Mouse (Mus musculus): ENCODE results near the gene Gm15319. TPM values are rescaled to one million over a fixed set of nuclear protein-coding genes. Genes with fewer than 3 reads are reported as not detected.
"Not testable (repeated sequence)": the region's sequence is repeated elsewhere in the genome, so short reads cannot be mapped to it uniquely, and the experiment has no call there.

Gene Gm15319
- polyA plus RNA-seq, 1 experiment from 2014 or later = not detected

GRCm38 (mm10) chr8:20378353-20378752, 15.3 kb upstream of the Gm15319 start:
- not testable (repeated sequence) for H3K36me3 ChIP-seq (ENCODE audit: control insufficient read depth, insufficient read depth, low read length); H3K4me2 ChIP-seq (ENCODE audit: low read length); H3K27ac ChIP-seq (replicated peaks in 1 of 2; ENCODE audit: control insufficient read depth in 1 of 2, insufficient read depth in 1 of 2, low read depth in 2 of 2, low read length in 2 of 2); H3K4me3 ChIP-seq (ENCODE audit: control insufficient read depth in 1 of 2, insufficient read depth in 1 of 2, low read depth in 1 of 2, low read length in 2 of 2); ATAC-seq (ENCODE audit: insufficient number of reproducible peaks, insufficient read depth, low FRiP score, low read depth); H3K9ac ChIP-seq (ENCODE audit: low read length); H3K9me3 ChIP-seq (ENCODE audit: control insufficient read depth, low read length); H3K27me3 ChIP-seq (ENCODE audit: control insufficient read depth, insufficient read depth, low read length); H3K4me1 ChIP-seq (ENCODE audit: control insufficient read depth in 2 of 2, insufficient read depth in 2 of 2, low read length in 2 of 2)
- WGBS = 78% methylated on average over 5 of the region's 8 CpGs

DNA sequence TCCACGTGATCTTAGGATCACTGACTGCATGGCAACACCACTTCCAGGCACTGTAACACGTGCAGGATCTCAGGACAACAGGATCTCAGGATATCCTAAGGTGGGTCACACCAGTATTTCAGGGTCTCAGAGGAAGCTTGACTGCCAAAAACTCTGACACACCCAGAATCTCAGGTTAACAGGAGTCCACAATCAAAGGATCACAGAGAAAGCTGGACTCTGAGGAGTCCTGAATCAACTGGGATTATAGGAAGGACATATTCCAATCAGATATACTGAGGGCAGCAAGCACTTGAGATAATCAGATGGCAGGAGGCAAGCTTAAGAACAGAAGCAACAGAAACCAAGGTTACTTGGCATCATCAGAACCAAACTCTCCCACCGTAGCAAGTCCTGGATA, 12.7 kb upstream of the Gm15319 start:
- WGBS = no CpG with 5 or more reads among the region's 3 CpGs
- not testable (repeated sequence) for H3K9me3 ChIP-seq (ENCODE audit: control insufficient read depth, low read length); ATAC-seq (ENCODE audit: insufficient number of reproducible peaks, insufficient read depth, low FRiP score, low read depth)

GRCm38 (mm10) chr8:20356386-20356785, 6.6 kb downstream of the Gm15319 start:
- WGBS = 73% methylated on average over 5 of the region's 5 CpGs
- not testable (repeated sequence) for H3K4me3 ChIP-seq (ENCODE audit: control insufficient read depth in 1 of 2, insufficient read depth in 1 of 2, low read depth in 1 of 2, low read length in 2 of 2); H3K9me3 ChIP-seq (ENCODE audit: control insufficient read depth, low read length); H3K36me3 ChIP-seq (ENCODE audit: control insufficient read depth, insufficient read depth, low read length); H3K4me1 ChIP-seq (ENCODE audit: control insufficient read depth in 2 of 2, insufficient read depth in 2 of 2, low read length in 2 of 2); H3K27me3 ChIP-seq (ENCODE audit: control insufficient read depth, insufficient read depth, low read length); ATAC-seq (ENCODE audit: insufficient number of reproducible peaks, insufficient read depth, low FRiP score, low read depth); H3K27ac ChIP-seq (replicated peaks in 1 of 2; ENCODE audit: control insufficient read depth in 1 of 2, insufficient read depth in 1 of 2, low read depth in 2 of 2, low read length in 2 of 2); H3K9ac ChIP-seq (ENCODE audit: low read length); H3K4me2 ChIP-seq (ENCODE audit: low read length)

More for the DNA sequence above, 12.7 kb upstream of the Gm15319 start:
- H3K4me1 ChIP-seq (ENCODE audit: control insufficient read depth in 2 of 2, insufficient read depth in 2 of 2, low read length in 2 of 2); H3K27me3 ChIP-seq (ENCODE audit: control insufficient read depth, insufficient read depth, low read length); H3K36me3 ChIP-seq (ENCODE audit: control insufficient read depth, insufficient read depth, low read length); H3K4me2 ChIP-seq (ENCODE audit: low read length); H3K9ac ChIP-seq (ENCODE audit: low read length); H3K4me3 ChIP-seq (ENCODE audit: control insufficient read depth in 1 of 2, insufficient read depth in 1 of 2, low read depth in 1 of 2, low read length in 2 of 2); H3K27ac ChIP-seq (replicated peaks in 1 of 2; ENCODE audit: control insufficient read depth in 1 of 2, insufficient read depth in 1 of 2, low read depth in 2 of 2, low read length in 2 of 2): not testable (repeated sequence)

DNA sequence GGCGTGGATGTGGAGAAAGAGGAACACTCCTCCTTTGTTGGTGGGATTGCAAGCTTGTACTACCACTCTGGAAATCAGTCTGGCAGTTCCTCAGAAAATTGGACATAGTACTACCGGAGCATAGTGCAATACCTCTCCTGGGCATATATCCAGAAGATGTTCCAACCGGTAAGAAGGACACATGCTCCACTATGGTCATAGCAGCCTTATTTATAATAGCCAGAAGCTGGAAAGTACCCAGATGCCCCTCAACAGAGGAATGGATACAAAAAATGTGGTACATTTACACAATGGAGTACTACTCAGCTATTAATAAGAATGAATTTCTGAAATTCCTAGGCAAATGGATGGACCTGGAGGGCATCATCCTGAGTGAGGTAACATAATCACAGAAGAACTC, 9.4 kb downstream of the Gm15319 start:
- H3K9ac ChIP-seq (ENCODE audit: low read length); ATAC-seq (ENCODE audit: insufficient number of reproducible peaks, insufficient read depth, low FRiP score, low read depth); H3K9me3 ChIP-seq (ENCODE audit: control insufficient read depth, low read length); H3K27me3 ChIP-seq (ENCODE audit: control insufficient read depth, insufficient read depth, low read length); H3K4me1 ChIP-seq (ENCODE audit: control insufficient read depth in 2 of 2, insufficient read depth in 2 of 2, low read length in 2 of 2); H3K4me3 ChIP-seq (ENCODE audit: control insufficient read depth in 1 of 2, insufficient read depth in 1 of 2, low read depth in 1 of 2, low read length in 2 of 2); H3K4me2 ChIP-seq (ENCODE audit: low read length); H3K36me3 ChIP-seq (ENCODE audit: control insufficient read depth, insufficient read depth, low read length); H3K27ac ChIP-seq (replicated peaks in 1 of 2; ENCODE audit: control insufficient read depth in 1 of 2, insufficient read depth in 1 of 2, low read depth in 2 of 2, low read length in 2 of 2): not testable (repeated sequence)
- WGBS = 83% methylated on average over 1 of the region's 3 CpGs

GRCm38 (mm10) chr8:20302759-20303158, 60.3 kb downstream of the Gm15319 start:
- H3K27me3 ChIP-seq (ENCODE audit: control insufficient read depth, insufficient read depth, low read length); ATAC-seq (ENCODE audit: insufficient number of reproducible peaks, insufficient read depth, low FRiP score, low read depth); H3K9ac ChIP-seq (ENCODE audit: low read length); H3K27ac ChIP-seq (replicated peaks in 1 of 2; ENCODE audit: control insufficient read depth in 1 of 2, insufficient read depth in 1 of 2, low read depth in 2 of 2, low read length in 2 of 2); H3K4me1 ChIP-seq (ENCODE audit: control insufficient read depth in 2 of 2, insufficient read depth in 2 of 2, low read length in 2 of 2); H3K36me3 ChIP-seq (ENCODE audit: control insufficient read depth, insufficient read depth, low read length); H3K9me3 ChIP-seq (ENCODE audit: control insufficient read depth, low read length); H3K4me2 ChIP-seq (ENCODE audit: low read length); H3K4me3 ChIP-seq (ENCODE audit: control insufficient read depth in 1 of 2, insufficient read depth in 1 of 2, low read depth in 1 of 2, low read length in 2 of 2): not testable (repeated sequence)
- WGBS = 86% methylated on average over 5 of the region's 6 CpGs

DNA sequence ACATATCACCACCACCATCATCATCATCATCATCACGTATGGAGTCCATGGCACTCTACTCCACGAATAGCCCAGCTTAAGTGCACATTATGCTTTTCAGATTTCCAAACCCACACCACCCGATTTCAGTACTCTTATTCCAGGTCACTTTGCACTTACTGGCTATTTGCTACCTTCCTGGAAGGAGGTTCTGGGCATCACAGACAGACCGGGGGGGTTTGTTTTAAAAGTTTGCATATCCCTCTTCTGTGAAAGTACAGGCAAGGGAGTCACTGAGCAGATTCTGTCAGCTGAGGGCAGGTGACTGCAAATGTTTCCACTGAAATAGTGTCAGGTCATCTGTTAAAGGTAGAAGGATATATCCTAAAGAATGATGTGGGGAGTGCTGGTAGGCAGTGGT, 63.0 kb downstream of the Gm15319 start:
- not testable (repeated sequence) for H3K9ac ChIP-seq (ENCODE audit: low read length); ATAC-seq (ENCODE audit: insufficient number of reproducible peaks, insufficient read depth, low FRiP score, low read depth); H3K4me1 ChIP-seq (ENCODE audit: control insufficient read depth in 2 of 2, insufficient read depth in 2 of 2, low read length in 2 of 2); H3K27me3 ChIP-seq (ENCODE audit: control insufficient read depth, insufficient read depth, low read length); H3K27ac ChIP-seq (replicated peaks in 1 of 2; ENCODE audit: control insufficient read depth in 1 of 2, insufficient read depth in 1 of 2, low read depth in 2 of 2, low read length in 2 of 2); H3K4me3 ChIP-seq (ENCODE audit: control insufficient read depth in 1 of 2, insufficient read depth in 1 of 2, low read depth in 1 of 2, low read length in 2 of 2); H3K36me3 ChIP-seq (ENCODE audit: control insufficient read depth, insufficient read depth, low read length); H3K4me2 ChIP-seq (ENCODE audit: low read length); H3K9me3 ChIP-seq (ENCODE audit: control insufficient read depth, low read length)
- 60% methylated on average over 4 of the region's 4 CpGs for WGBS

DNA sequence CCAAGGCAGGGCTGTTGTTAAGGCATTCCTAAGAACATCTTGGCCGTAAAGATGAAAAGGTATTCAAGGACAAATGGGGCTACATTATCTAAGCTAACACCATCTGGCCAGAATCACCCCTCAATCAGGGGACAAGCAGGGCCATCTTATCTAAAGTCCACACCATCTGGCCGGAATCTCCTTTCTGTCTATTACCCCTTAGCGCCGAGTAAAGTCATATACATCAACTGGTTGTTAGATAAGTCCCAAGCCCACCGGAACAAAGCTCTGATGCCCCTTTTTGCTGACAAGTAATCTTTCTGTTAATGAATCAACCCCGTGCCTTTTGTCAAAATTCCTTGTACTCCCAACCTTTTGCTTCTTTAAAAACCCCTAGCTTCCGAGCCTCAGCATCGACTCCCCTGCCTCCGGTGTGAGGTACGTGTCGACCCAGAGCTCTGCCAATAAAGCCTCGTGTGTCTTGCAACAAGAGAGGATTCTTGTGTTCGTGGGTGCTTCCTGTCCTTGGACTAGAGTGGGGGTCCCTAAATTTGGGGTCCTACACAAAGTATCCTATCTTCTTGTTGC, 65.0 kb downstream of the Gm15319 start:
- ATAC-seq (ENCODE audit: insufficient number of reproducible peaks, insufficient read depth, low FRiP score, low read depth); H3K4me3 ChIP-seq (ENCODE audit: control insufficient read depth in 1 of 2, insufficient read depth in 1 of 2, low read depth in 1 of 2, low read length in 2 of 2); H3K4me2 ChIP-seq (ENCODE audit: low read length); H3K9me3 ChIP-seq (ENCODE audit: control insufficient read depth, low read length); H3K9ac ChIP-seq (ENCODE audit: low read length); H3K4me1 ChIP-seq (ENCODE audit: control insufficient read depth in 2 of 2, insufficient read depth in 2 of 2, low read length in 2 of 2); H3K27ac ChIP-seq (replicated peaks in 1 of 2; ENCODE audit: control insufficient read depth in 1 of 2, insufficient read depth in 1 of 2, low read depth in 2 of 2, low read length in 2 of 2); H3K36me3 ChIP-seq (ENCODE audit: control insufficient read depth, insufficient read depth, low read length); H3K27me3 ChIP-seq (ENCODE audit: control insufficient read depth, insufficient read depth, low read length): not testable (repeated sequence)
- 80% methylated on average over 12 of the region's 13 CpGs for WGBS
